Mouse (Mus musculus) CH12.LX (cell line): ENCODE data around the gene BC017158. TPM values are rescaled to one million over a fixed set of nuclear protein-coding genes. Genes with fewer than 3 reads are reported as not detected.

Experiments
- DNase-seq: peaks from one replicate; pipeline ENCODE4 v3.0.0-alpha.2; 2013; ENCODE audit errors: extremely low read depth
- H3K27ac ChIP-seq: 2 replicates; pipeline ENCODE4 v1.5.1; 2012; ENCODE audit warnings: low read depth, mild to moderate bottlenecking, control low read depth, moderate library complexity; ENCODE audit not compliant: insufficient read depth
- H3K27me3 ChIP-seq: replicated peaks from 2 replicates; pipeline ENCODE3; 2012; ENCODE audit warnings: inconsistent platforms
- H3K36me3 ChIP-seq, 2 experiments: replicated peaks in 1 of 2; 2 replicates each; pipeline versions ENCODE3 to v1.6.1; 2012; ENCODE audit warnings: inconsistent platforms in 1 of 2, low read length in 1 of 2, mild to moderate bottlenecking in 1 of 2, mixed read lengths in 1 of 2, moderate library complexity in 1 of 2; ENCODE audit not compliant: control insufficient read depth in 1 of 2, insufficient read depth in 1 of 2
- H3K4me1 ChIP-seq, 2 experiments: 2 replicates each; pipeline ENCODE4 v1.6.1; 2012; ENCODE audit warnings: inconsistent platforms in 1 of 2, moderate library complexity in 1 of 2; ENCODE audit not compliant: insufficient read depth in 2 of 2, control insufficient read depth in 1 of 2
- H3K4me2 ChIP-seq: 2 replicates; pipeline ENCODE4 v1.6.1; 2012; ENCODE audit warnings: low read depth, mild to moderate bottlenecking, control low read depth; ENCODE audit not compliant: poor library complexity, insufficient read depth, severe bottlenecking
- H3K4me3 ChIP-seq, 3 experiments: fragments of 150-350 bp in 1 of 3; sonication (generic) in 1 of 3; replicated peaks in 1 of 3; 2 replicates each; pipeline versions ENCODE3 to v1.5.1; 2011 to 2012; ENCODE audit warnings: low read depth in 2 of 3, low read length in 2 of 3, mild to moderate bottlenecking in 2 of 3, moderate library complexity in 2 of 3, control low read depth in 1 of 3, improper control_type of control experiment in 1 of 3, inconsistent platforms in 1 of 3, mixed read lengths in 1 of 3; ENCODE audit not compliant: poor library complexity in 1 of 3
- H3K79me2 ChIP-seq: replicated peaks from 2 replicates; pipeline ENCODE4 v1.6.1; 2012; ENCODE audit warnings: mild to moderate bottlenecking, moderate library complexity; ENCODE audit not compliant: control insufficient read depth, poor library complexity, insufficient read depth, severe bottlenecking; ENCODE audit errors: extremely low read depth
- H3K9ac ChIP-seq: 2 replicates; pipeline ENCODE4 v1.6.1; 2012; ENCODE audit warnings: low read depth, mild to moderate bottlenecking, control low read depth, moderate library complexity; ENCODE audit not compliant: insufficient read depth
- H3K9me3 ChIP-seq: replicated peaks from 2 replicates; pipeline ENCODE3; 2012; ENCODE audit warnings: low read length, inconsistent platforms, mixed read lengths
- BHLHE40 ChIP-seq: IDR thresholded peaks from 2 replicates; pipeline ENCODE4 v1.6.1; 2011; ENCODE audit warnings: mild to moderate bottlenecking, low read depth, low read length, improper control_type of control experiment
- ELF1 ChIP-seq: IDR thresholded peaks from 2 replicates; pipeline ENCODE4 v1.6.1; 2014; ENCODE audit warnings: low read depth, mild to moderate bottlenecking, inconsistent platforms, low read length, improper control_type of control experiment
- EP300 ChIP-seq: IDR thresholded peaks from 2 replicates; pipeline ENCODE4 v1.6.1; 2011; ENCODE audit warnings: low read length, improper control_type of control experiment
- ETS1 ChIP-seq: conservative IDR thresholded peaks from 2 replicates; pipeline ENCODE4 v1.6.1; 2012; ENCODE audit warnings: low read depth, mild to moderate bottlenecking, inconsistent platforms, low read length, improper control_type of control experiment, moderate library complexity
- GABPA ChIP-seq: IDR thresholded peaks from 2 replicates; pipeline ENCODE4 v1.6.1; 2012; ENCODE audit warnings: low read depth, low read length, improper control_type of control experiment, inconsistent platforms; ENCODE audit not compliant: insufficient replicate concordance
- MAX ChIP-seq: IDR thresholded peaks from 2 replicates; pipeline ENCODE4 v1.6.1; 2011; ENCODE audit warnings: low read length, improper control_type of control experiment
- MXI1 ChIP-seq: IDR thresholded peaks from 2 replicates; pipeline ENCODE4 v1.6.1; 2011; ENCODE audit warnings: mild to moderate bottlenecking, low read depth, low read length, improper control_type of control experiment
- MYC ChIP-seq: IDR thresholded peaks from 2 replicates; pipeline ENCODE4 v1.6.1; 2011; ENCODE audit warnings: low read depth, mild to moderate bottlenecking, improper control_type of control experiment, low read length
- NELFE ChIP-seq: IDR thresholded peaks from 2 replicates; pipeline ENCODE4 v1.6.1; 2011; ENCODE audit warnings: low read depth, low read length, improper control_type of control experiment
- NRF1 ChIP-seq: IDR thresholded peaks from 2 replicates; pipeline ENCODE4 v1.6.1; 2014; ENCODE audit warnings: low read depth, mild to moderate bottlenecking, inconsistent platforms, low read length, improper control_type of control experiment, moderate library complexity
- RAD21 ChIP-seq: IDR thresholded peaks from 2 replicates; pipeline ENCODE4 v1.6.1; 2011; ENCODE audit warnings: low read depth, mild to moderate bottlenecking, low read length, improper control_type of control experiment, moderate library complexity
- SMC3 ChIP-seq: IDR thresholded peaks from 2 replicates; pipeline ENCODE4 v1.6.1; 2011; ENCODE audit warnings: low read depth, low read length, improper control_type of control experiment
- UBTF ChIP-seq: IDR thresholded peaks from 2 replicates; pipeline ENCODE4 v1.6.1; 2012; ENCODE audit warnings: low read depth, mild to moderate bottlenecking, inconsistent platforms, low read length, improper control_type of control experiment, moderate library complexity
- USF2 ChIP-seq: conservative IDR thresholded peaks from 2 replicates; pipeline ENCODE4 v1.6.1; 2011; ENCODE audit warnings: low read depth, low read length, improper control_type of control experiment
- ZKSCAN1 ChIP-seq: IDR thresholded peaks from 2 replicates; pipeline ENCODE4 v1.6.1; 2012; ENCODE audit warnings: low read depth, inconsistent platforms, low read length, improper control_type of control experiment, borderline replicate concordance
- ZMIZ1 ChIP-seq: IDR thresholded peaks from 2 replicates; pipeline ENCODE4 v1.6.1; 2012; ENCODE audit warnings: low read depth, mild to moderate bottlenecking, inconsistent platforms, low read length, improper control_type of control experiment
- dilution Hi-C: fragments of 300-500 bp; cut with MboI; formaldehyde crosslinking; loops from 2 replicates; pipeline ENCODE4 v1.14.3; 2020; ENCODE audit warnings: low sequenced_read_pairs; ENCODE audit not compliant: extremely low pct_unique_long_range_greater_than_20kb, extremely low pct_ligation_motif_present
- in situ Hi-C: fragments of 300-500 bp; cut with MboI; formaldehyde crosslinking; loops from 3 replicates; pipeline ENCODE4 v1.14.3; 2019; ENCODE audit warnings: low sequenced_read_pairs, low pct_ligation_motif_present, low pct_unique_long_range_greater_than_20kb, mixed read lengths
- polyA plus RNA-seq: library from polyadenylated mRNA; unstranded; fragments of >175 nt; gene quantifications from 2 replicates; pipeline ENCODE4 v1.2.1, GENCODE M21; 2012; ENCODE audit warnings: low read depth; ENCODE audit not compliant: insufficient read length
- total RNA-seq, 2 experiments: library from RNA; depleted of rRNA; stranded (reverse); fragments of 300-350 nt in 1 of 2; fragments of >200 nt in 1 of 2; gene quantifications; 2 replicates each; pipeline ENCODE4 v1.2.3; 2012 to 2014

BC017158 gene
- total and polyA plus RNA-seq, 3 experiments, result 4.9 to 14.5 (median 8.1) TPM

DNA sequence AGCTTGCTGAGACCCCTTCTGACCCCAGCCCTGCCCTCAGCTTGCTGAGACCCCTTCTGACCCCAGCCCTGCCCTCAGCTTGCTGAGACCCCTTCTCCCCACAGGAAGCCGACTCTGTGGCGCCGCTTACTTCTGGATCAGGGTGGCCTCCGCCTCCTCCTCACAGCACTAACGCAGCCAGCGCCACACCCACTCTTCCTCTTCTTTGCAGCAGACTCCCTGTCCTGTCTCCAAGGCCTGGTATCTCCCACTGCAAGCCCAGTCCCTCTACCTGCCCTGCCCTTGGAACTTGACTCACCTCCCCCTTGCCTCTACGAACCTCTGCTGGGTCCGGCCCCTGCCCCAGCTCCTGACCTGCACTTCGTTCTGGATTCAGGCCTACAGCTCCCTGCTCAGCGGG, 54.0 kb downstream of the BC017158 start:
- H3K27me3 ChIP-seq, result no peaks in the 10 kb centered on the region
- H3K9me3 ChIP-seq, result no peaks in the 10 kb centered on the region
- H3K27ac ChIP-seq, result no peak overlapping the region
- H3K4me3 ChIP-seq, result no peak overlapping the region
- H3K79me2 ChIP-seq, result no peaks in the 10 kb centered on the region
- no peak overlapping the region for H3K4me2 ChIP-seq
- no peak for DNase-seq
- TF ChIP-seq UBTF (no peak), SMC3 (no peak), MYC (no peak), ZMIZ1 (no peak), ELF1 (no peak), MAX (no peak), EP300 (no peak), BHLHE40 (no peak), RAD21 (no peak), ZKSCAN1 (no peak), GABPA (no peak), USF2 (no peak)
- no peak overlapping the region for H3K9ac ChIP-seq
- dilution Hi-C loops (no loop called here), in situ Hi-C loops (no loop called here)
- peaks cover 51 to 61% of the 10 kb centered on the region in 2 experiments for H3K36me3 ChIP-seq
- H3K4me1 ChIP-seq, result peaks cover 2 to 19% of the 10 kb centered on the region in 2 experiments; a peak in 3 of 4 replicates

DNA sequence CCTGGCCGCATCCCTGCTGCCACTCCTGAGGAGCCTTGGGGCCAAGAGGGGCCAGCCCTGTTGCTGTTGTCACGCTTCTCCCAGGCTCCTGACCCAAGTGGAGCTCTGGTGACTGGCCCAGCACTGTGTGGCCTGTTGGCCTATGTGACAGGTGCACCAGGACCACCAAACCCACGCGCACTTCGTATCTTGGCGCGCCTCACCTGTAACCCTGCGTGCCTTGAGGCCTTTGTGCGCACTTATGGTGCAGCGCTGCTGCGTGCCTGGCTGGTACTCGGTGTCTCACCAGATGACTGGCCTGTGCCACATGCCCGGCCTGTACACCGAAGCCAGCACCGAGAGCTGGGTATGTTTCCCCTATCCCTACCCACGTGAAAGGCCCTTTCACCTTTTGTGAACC, 55.6 kb downstream of the BC017158 start:
- H3K4me1 ChIP-seq, result peaks cover 2 to 19% of the 10 kb centered on the region in 2 experiments; a peak in 3 of 4 replicates
- no peaks in the 10 kb centered on the region for H3K79me2 ChIP-seq
- peaks cover 51 to 60% of the 10 kb centered on the region in 2 experiments for H3K36me3 ChIP-seq
- no peak for DNase-seq
- TF ChIP-seq NRF1 (no peak), ETS1 (no peak), MXI1 (no peak), USF2 (no peak), UBTF (no peak), BHLHE40 (no peak), NELFE (no peak)
- TF ChIP-seq, all 38 proteins: peak for 0
- Histone ChIP-seq H3K9me3 (no peaks in the 10 kb centered on the region), H3K4me2 (no peak overlapping the region), H3K27ac (no peak overlapping the region), H3K27me3 (no peaks in the 10 kb centered on the region), H3K4me3 (no peak overlapping the region), H3K9ac (no peak overlapping the region)
- in situ Hi-C loops, result no loop called here
- dilution Hi-C loops, result no loop called here
